Mouse (Mus musculus): ENCODE data around the gene Slc30a2.
A peak's percentile ranks its signal among the peaks of the same experiment; 100 is the strongest.
"Not testable (repeated sequence)": the region's sequence is repeated elsewhere in the genome, so short reads cannot be mapped to it uniquely, and the experiment has no call there.

Slc30a2 gene

GRCm38 (mm10) chr4:134321524-134321923 lies 21.5 kb upstream of the Slc30a2 start:
- DNase-seq (ENCODE audit: low read depth, low spot score) = peak; percentile 78

DNA sequence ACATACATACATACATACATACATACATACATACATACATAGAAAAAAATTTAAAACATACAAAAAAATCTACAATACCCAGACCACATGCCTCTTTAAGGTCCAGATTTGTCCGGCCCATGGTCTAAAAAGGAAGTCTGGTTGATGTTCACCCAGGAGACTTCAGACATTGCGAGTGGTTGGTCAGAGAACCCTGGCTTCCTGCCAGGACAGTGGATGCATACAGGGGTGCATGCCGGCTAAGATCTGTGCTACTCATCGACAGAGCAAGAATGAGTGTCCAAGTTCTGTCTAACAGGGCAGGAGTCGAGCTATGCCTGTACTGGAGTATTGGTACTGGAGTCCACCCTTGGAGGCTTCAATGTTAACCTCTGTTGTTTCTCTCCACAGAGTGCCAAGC lies 18.3 kb upstream of the Slc30a2 start:
- DNase-seq (ENCODE audit: low read depth, low spot score) = no peak

DNA sequence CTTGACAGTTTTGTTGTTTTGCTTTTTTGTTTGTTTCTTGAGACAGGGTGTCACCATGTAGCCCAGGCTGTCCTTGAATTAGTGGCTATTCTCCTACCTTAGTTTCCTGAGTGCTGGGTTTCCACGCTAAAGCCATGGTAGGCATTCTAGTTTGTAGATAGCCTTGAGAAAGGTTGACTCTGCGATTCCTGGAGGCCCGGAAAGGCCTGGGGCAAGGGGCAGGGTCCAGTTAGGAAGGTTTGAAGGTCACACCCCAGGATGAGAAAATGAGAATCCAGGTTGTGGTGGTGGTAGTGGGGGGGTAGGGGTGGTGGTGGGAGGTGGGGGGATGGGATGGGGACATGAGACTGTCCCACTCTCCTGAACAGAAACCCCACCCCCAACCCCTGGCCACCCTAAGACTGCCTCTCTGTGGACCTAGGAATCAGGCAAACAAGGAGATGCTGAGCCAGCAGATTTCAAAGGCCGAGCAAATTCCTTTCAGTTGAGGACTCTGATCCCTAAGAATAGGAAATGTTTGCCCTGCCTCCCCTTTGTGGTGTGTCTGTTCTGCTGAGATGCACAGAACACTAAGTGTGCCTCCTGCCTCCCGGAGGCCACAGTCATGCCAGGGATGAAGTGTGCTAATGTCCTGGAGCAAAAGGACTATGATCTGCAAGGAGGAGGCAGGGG lies 16.0 kb upstream of the Slc30a2 start:
- peak; percentile 90 for DNase-seq (ENCODE audit: low read depth, low spot score)

GRCm38 (mm10) chr4:134328151-134328550 lies 14.8 kb upstream of the Slc30a2 start:
- no peak for DNase-seq (ENCODE audit: low read depth, low spot score)

DNA sequence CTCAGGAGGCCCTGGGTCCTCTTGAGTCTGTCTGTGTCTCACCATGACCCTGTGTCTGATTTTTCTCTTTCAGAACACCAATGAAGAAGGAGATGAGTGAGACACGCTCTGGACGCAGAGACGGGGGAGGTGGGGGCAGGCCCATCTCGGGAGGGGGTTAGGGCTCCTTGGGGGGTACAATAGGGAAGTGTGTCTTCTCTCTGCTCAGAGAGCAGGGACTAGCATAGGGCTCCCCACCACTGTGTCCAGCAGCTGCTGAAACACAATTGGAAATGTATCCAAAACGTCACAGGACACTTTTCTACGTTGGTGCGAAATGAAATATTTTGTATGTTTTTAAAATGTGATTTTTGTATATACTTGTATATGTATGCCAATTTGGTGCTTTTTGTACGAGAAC lies 14.1 kb upstream of the Slc30a2 start:
- DNase-seq (ENCODE audit: low read depth, low spot score) = no peak

DNA sequence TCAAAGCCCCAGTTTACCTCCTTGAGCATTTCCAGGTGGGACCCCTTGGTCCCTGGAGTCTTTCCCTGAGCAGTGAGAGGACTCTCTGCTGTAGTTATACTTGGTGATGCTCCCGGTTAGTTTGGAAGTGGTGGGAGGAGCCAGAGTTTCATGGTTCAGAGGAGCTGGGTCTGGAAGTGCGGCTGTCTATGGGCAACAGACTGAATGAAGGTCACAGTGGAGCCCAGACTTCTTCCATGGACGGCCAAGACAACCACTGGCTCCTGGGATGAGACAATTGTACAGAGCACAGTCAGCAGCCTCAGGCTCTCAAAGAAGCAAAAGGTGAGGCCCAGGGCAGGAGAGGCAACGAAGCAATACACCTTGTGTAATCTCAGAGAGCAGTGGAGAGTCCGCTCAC lies 12.7 kb upstream of the Slc30a2 start:
- no peak for DNase-seq (ENCODE audit: low read depth, low spot score)

DNA sequence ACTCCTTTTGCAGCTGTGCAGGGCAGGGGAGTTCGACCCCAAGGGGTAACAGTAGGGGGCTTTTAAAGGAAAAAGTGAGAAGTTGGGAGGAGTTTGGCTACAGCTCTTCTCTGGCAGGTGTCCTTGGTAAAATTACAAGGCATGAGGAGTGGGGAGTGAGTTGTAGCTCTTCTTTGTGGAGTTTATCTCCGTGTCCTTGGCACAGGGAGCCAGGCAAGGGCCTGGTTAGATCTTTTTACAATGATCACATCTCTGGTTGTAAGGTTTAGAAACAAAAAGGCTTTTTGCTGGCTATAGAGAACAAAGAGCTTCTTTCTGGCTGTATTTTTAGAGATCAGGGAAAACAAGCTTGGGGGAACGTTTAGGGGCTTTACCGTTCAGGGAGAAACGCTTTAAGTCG lies 1.8 kb upstream of the Slc30a2 start:
- not testable (repeated sequence) for DNase-seq (ENCODE audit: low read depth, low spot score)

DNA sequence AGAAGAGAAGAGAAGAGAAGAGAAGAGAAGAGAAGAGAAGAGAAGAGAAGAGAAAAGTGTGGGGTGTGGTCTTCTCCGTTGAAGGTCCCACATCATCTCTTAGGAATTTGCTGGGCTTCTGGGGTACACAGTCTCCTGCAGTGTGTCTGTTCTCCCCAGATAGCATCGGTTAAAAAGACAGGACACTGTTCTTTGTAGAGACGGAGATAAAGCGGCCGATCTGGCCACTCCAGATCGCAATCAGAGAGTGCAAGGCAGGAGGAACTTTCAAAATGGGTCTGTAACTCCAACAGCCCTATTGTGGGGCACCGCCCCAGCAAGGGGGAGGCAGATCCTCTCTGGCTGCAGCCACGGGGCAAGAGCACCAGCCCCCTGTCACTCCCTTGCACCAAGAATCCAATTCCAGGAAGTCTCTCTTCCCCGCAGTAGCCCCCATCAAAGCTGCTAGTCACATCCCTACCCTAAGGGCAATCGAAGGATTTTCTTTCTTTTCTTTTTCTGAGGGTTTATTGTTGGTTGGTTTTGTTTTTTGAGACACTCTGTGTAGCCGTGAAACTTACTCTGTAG lies 685 bp upstream of the Slc30a2 start:
- DNase-seq (ENCODE audit: low read depth, low spot score) = peak; percentile 43

- DNase-seq (ENCODE audit: low read depth, low spot score) = no peak
These were observed 1.6 kb downstream of the Slc30a2 start for GRCm38 (mm10) chr4:134344620-134345019.

- DNase-seq (ENCODE audit: low read depth, low spot score) = no peak
These were observed 2.8 kb downstream of the Slc30a2 start for GRCm38 (mm10) chr4:134345802-134346201.

GRCm38 (mm10) chr4:134348078-134348477 lies 5.1 kb downstream of the Slc30a2 start:
- no peak for DNase-seq (ENCODE audit: low read depth, low spot score)

- no peak for DNase-seq (ENCODE audit: low read depth, low spot score)
These were observed 5.6 kb downstream of the Slc30a2 start for GRCm38 (mm10) chr4:134348545-134348944.

- DNase-seq (ENCODE audit: low read depth, low spot score) = peak; percentile 71
These were observed 6.8 kb downstream of the Slc30a2 start for GRCm38 (mm10) chr4:134349829-134350228.

DNA sequence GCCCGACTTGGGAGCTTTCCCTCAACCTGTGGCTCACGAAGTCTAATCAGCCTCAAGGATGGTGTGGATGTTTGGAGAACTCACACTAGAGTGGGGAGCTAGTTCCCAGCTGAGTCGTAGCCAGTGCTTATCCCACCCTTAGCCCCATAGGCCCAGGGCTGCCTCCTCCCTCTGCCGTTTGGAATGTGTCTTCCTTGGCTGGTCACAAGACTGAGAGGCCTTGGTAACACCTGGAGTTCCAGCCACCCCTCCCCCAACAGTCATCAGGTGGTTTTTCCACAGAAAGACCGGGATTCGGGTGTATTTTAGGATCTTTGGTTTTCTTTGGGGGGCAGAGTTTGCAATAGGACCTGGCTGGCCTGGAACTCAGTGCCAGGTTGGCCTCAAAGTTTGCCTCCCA lies 7.7 kb downstream of the Slc30a2 start:
- DNase-seq (ENCODE audit: low read depth, low spot score) = peak; percentile 71

DNA sequence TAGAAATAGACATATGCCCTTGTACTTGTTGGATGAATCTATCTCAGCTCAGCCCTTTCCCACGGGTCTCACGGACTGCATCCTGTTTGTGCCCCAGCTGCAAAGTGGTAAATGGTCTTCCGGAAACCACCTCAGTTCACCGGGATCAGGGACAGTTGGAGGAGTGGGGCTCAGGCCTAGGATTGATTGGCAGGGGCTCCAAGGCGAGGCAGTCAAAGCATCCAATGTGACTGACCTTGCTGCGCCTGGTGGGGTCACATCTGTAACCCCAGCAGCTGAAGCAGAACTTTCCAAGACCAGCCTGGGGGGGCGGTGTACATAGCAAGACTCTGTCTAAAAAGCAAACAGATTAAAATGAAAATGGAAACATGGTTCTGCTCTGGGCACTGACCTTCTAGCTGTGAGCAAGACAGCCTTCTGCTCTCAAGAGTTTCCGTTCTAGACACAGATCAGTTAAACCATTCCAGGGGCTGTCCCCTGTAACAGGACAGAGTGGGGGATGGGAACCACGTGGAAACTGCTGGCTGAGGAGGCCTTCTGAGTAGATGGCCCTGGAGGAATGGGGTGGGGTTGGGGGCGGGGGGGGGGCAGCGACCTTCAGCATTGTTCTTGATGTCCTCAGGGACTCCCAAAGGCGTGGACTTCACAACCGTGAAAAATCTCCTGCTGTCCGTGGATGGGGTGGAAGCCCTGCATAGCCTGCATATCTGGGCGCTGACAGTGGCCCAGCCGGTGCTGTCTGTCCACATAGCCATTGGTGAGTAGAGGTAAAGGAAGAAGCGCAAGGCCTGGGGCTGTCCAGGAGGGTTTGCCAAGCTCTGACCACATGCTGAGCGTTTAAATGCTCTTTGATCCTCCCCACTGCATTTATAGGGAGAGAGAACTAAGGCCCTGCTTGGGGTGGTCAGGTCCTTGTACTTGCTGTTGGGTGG lies 8.6 kb downstream of the Slc30a2 start:
- peak; percentile 73 for DNase-seq (ENCODE audit: low read depth, low spot score)

DNA sequence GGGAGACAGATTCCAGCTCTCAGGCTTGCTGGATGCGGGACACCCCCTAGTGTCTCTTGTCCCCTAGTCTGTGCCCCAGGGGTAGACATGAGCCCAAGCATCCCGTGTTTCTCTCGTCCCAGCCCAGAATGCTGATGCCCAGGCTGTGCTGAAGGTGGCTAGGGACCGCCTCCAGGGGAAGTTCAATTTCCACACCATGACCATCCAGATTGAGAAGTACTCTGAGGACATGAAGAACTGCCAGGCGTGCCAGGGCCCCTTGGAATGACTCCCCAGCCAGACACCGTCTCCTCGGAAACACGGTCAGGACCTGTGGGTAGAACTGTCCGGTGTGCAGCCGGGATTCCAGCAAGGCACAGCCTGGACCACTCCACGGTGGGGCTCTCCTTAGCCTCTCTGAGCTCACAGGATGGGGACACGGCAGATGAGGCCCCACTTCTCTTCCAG lies 9.3 kb downstream of the Slc30a2 start:
- no peak for DNase-seq (ENCODE audit: low read depth, low spot score)

DNA sequence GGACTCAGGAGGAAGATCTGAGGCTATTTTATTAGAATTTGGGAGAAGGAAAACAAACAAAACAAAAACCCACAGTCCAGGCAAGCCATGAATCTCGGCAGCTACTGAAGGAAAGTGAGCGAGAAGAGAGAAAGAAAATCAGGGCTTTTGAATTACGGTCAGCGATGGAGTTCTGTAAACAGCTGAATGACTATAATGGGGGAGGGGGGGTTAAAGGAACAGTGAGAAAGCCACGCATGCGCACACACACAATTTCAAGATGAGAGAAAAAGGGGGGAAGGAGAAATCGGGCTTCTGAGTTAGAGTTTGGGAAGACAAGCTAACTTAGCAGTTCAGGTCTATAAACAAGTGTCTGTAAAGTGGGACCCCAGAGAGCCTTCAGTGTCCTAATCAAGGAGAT lies 9.9 kb downstream of the Slc30a2 start:
- no peak for DNase-seq (ENCODE audit: low read depth, low spot score)

DNA sequence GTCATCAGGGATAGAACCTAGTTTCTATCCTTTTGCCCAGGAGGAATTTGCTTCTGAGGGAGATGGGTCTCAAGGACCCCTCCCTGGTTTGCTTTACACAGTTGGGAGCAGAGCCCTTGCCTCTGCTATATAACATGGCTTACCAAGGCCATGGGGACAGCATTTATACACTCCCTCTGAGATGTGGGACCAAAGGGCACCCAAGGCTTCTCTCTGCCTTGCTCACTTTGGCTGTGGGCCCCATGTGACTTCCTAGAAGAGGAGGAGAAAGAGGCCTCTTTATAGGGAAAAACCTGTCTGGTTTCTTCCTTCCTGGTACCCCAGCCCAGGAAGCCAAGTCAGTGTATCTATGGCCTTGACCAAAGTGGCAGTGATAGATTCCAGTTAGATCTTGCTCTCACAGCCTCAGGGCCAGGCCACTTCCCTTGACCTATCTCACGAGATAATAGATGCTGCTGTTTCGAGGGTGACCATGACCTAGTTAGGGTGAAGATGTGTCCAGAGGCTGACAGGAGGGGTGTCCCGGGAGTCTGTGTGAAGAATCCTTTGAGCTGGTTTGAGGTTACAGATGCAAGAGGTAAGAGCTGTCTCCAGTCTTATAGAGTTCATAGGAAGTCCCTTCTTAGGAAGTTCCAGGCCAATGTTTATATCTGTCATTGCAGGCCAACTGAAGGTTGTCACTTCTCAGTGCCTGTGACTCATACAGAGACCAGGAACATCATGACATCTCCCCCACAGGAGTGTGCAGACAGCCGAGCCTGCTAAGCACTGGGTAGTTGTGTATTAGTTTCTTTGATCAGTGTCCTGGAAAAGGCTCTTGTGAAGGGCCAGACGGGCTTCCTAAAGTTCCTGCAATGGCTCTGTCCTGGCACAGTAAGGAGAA lies 10.8 kb downstream of the Slc30a2 start:
- no peak for DNase-seq (ENCODE audit: low read depth, low spot score)

DNA sequence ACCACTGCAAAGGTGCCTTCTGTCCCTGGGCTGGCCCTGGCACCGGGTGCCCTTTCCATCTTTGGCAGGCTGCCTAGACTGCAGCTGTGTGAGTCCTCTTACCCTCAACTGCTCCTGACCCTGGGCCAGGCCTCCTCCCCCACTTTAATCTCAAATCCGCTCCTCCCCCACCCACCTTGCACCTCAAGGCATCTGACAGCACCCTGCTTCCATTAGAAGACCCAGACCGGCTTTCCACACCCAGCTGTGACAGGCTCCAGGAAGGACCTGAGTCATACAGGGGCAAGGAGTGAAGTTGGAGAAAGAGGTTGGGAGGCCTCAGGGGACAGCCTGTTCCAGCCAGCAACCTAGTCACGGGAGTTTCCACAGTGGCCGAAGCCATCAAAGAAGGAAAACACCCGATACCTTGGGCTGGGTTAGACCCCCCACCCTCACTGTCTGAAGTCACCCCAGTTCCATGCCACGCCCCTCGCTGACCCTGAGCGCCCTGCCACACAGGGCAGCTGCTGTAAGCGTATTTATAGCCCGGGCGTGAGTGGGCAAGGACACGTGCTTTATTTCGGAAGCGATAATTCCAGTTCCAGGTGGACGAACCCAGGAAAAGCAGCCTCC lies 13.0 kb downstream of the Slc30a2 start:
- DNase-seq (ENCODE audit: low read depth, low spot score) = no peak

- DNase-seq (ENCODE audit: low read depth, low spot score) = peak; percentile 79
These were observed 13.8 kb downstream of the Slc30a2 start for GRCm38 (mm10) chr4:134356591-134357460.

Data from R1 (cell line).